10 mouse cellular contexts compared by ENCODE assay signal in the genomic region with DNA sequence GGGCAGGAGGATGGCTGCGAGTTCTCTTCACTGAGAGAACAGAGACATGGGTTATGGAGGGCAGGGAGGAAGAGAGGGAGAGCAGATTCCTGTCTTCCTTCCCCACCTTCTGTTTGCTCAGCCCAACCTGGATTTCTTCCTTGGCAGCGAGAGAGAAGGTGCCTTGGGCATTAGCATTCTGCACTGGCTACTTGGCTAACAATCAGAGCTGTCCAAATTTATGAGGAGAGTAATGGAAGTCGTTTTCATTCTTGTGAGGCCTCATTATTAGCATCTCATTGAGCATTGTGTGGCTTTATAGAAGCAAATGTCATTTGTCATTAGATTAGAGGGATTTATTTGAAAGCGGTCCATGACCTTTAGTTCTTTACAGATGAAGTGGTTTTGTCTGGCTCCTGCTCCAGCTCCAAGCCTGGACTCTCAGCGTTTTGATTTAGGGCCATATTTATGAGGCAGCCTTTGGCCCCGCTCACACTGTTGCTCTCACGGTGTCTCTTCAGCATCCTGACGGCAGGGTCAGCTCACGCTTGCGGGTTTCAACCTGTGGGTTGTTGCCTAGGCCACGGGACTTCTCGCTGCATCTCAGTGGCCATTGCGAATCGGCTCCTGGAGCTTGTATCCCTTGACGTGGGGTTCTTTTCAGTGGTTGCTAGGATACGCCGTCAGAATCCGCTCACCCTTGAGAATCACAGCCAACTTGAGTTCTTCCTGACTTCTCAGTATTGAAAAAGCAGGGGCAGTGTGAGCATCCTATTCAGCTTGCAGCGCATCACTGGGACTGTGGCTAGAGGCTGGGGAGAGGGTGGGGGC. TPM values are rescaled to one million over a fixed set of nuclear protein-coding genes. Genes with fewer than 3 reads are reported as not detected.
DNase-seq lines count a peak whose midpoint lies in the region; ATAC-seq and TF ChIP-seq lines count a peak whose summit lies in the region.
"Had no signal": no experiment of that assay in that cellular context is flagged by ENCODE, and none has a peak within 500 bp of the region (broad histone marks: within the 10 kb centered on the region; RNA-seq: fewer than 3 reads in every experiment).

No protein-coding gene starts in this region.

- no peaks in the 10 kb centered on the region for H3K27me3 ChIP-seq in hindbrain, embryonic 15.5 days
- no peaks in the 10 kb centered on the region; the same call in 1 of the 2 replicates for H3K27me3 ChIP-seq in midbrain, embryonic 13.5 days
- H3K27me3 ChIP-seq in thymus, adult 2 months (ENCODE audit: control insufficient read depth, insufficient read depth, low read length), result no peaks in the 10 kb centered on the region
- peaks cover 9% of the 10 kb centered on the region for H3K27me3 ChIP-seq in liver, embryonic 12.5 days (replicated peaks)
- H3K27me3 ChIP-seq: liver, embryonic 13.5 days; stomach, embryonic 15.5 days had no signal

- no peak overlapping the region for H3K4me3 ChIP-seq in hindbrain, embryonic 15.5 days
- no peak overlapping the region for H3K4me3 ChIP-seq in midbrain, embryonic 13.5 days (replicated peaks)
- no peak overlapping the region for H3K4me3 ChIP-seq in thymus, adult 2 months (ENCODE audit: control insufficient read depth, insufficient read depth, low read length)
- H3K4me3 ChIP-seq in liver, embryonic 12.5 days, result no peak overlapping the region
- H3K4me3 ChIP-seq: liver, embryonic 13.5 days; stomach, embryonic 15.5 days had no signal

- peak overlapping the region; percentile 75 for H3K27ac ChIP-seq in hindbrain, embryonic 15.5 days (replicated peaks)
- H3K27ac ChIP-seq in midbrain, embryonic 13.5 days, result peak overlapping the region; percentile 81
- H3K27ac ChIP-seq in thymus, adult 2 months (ENCODE audit: control insufficient read depth, insufficient read depth, low read length), result no peak overlapping the region
- no peak overlapping the region for H3K27ac ChIP-seq in liver, embryonic 12.5 days
- H3K27ac ChIP-seq: liver, embryonic 13.5 days; stomach, embryonic 15.5 days had no signal

- H3K36me3 ChIP-seq in hindbrain, embryonic 15.5 days, result no peaks in the 10 kb centered on the region
- no peaks in the 10 kb centered on the region for H3K36me3 ChIP-seq in midbrain, embryonic 13.5 days
- no peaks in the 10 kb centered on the region for H3K36me3 ChIP-seq in thymus, adult 2 months (ENCODE audit: control insufficient read depth, insufficient read depth, low read length)
- H3K36me3 ChIP-seq in liver, embryonic 12.5 days, result no peaks in the 10 kb centered on the region
- H3K36me3 ChIP-seq: liver, embryonic 13.5 days; stomach, embryonic 15.5 days had no signal

- no peak for TF ChIP-seq POLR2A in thymus, adult 2 months (IDR thresholded peaks at IDR 0.05; ENCODE audit: control insufficient read depth, extremely low read depth, insufficient read depth, low read length, poor library complexity)

- no peak overlapping the region for H3K9ac ChIP-seq in hindbrain, embryonic 15.5 days
- no peak overlapping the region for H3K9ac ChIP-seq in midbrain, embryonic 13.5 days (replicated peaks)
- no peak overlapping the region for H3K9ac ChIP-seq in liver, embryonic 12.5 days
- H3K9ac ChIP-seq: liver, embryonic 13.5 days; stomach, embryonic 15.5 days had no signal

- no peak for TF ChIP-seq CTCF in thymus, adult 2 months (IDR thresholded peaks at IDR 0.05; ENCODE audit: borderline replicate concordance, control insufficient read depth, extremely low read depth, insufficient read depth, low read length, poor library complexity)

- WGBS in hindbrain, embryonic 15.5 days, result 11% methylated on average over 19 of the region's 19 CpGs
- WGBS in midbrain, embryonic 13.5 days, result 8% methylated on average over 19 of the region's 19 CpGs
- 92% methylated on average over 19 of the region's 19 CpGs for WGBS in thymus, adult 2 months
- WGBS in liver, embryonic 12.5 days (ENCODE audit: insufficient replicate concordance), result 69% methylated on average over 19 of the region's 19 CpGs

- DNase-seq in adrenal gland, postnatal 14 days, result peak; percentile 44
- peak; percentile 86 for DNase-seq in embryo, embryonic 11 days
- no peak for DNase-seq in thymus, adult 2 months
- DNase-seq in gastrocnemius, postnatal 25 days, result no peak
- no peak for DNase-seq in spleen, postnatal 36 days (ENCODE audit: low spot score in 2 of 2)
- DNase-seq: liver, embryonic 13.5 days had no signal

- H3K4me1 ChIP-seq in hindbrain, embryonic 15.5 days (replicated peaks), result peaks cover 23% of the 10 kb centered on the region
- peaks cover 18% of the 10 kb centered on the region for H3K4me1 ChIP-seq in midbrain, embryonic 13.5 days (replicated peaks)
- H3K4me1 ChIP-seq in thymus, adult 2 months (replicated peaks; ENCODE audit: control insufficient read depth, insufficient read depth, low read length), result peaks cover 15% of the 10 kb centered on the region
- no peaks in the 10 kb centered on the region for H3K4me1 ChIP-seq in liver, embryonic 12.5 days
- H3K4me1 ChIP-seq: liver, embryonic 13.5 days; stomach, embryonic 15.5 days had no signal

- peak overlapping the region; percentile 40 for H3K4me2 ChIP-seq in hindbrain, embryonic 15.5 days
- peak overlapping the region; percentile 44 for H3K4me2 ChIP-seq in midbrain, embryonic 13.5 days (replicated peaks)
- H3K4me2 ChIP-seq in liver, embryonic 12.5 days, result no peak overlapping the region
- H3K4me2 ChIP-seq: liver, embryonic 13.5 days; stomach, embryonic 15.5 days had no signal

- H3K9me3 ChIP-seq in hindbrain, embryonic 15.5 days, result no peaks in the 10 kb centered on the region
- H3K9me3 ChIP-seq in midbrain, embryonic 13.5 days, result no peaks in the 10 kb centered on the region
- no peaks in the 10 kb centered on the region for H3K9me3 ChIP-seq in liver, embryonic 12.5 days (replicated peaks)
- H3K9me3 ChIP-seq: liver, embryonic 13.5 days; stomach, embryonic 15.5 days had no signal

- ATAC-seq in hindbrain, embryonic 15.5 days (ENCODE audit: low FRiP score, low read depth), result peak; percentile 94
- ATAC-seq in midbrain, embryonic 13.5 days, result peak; percentile 94
- no peak for ATAC-seq in liver, embryonic 12.5 days

RNA-seq across cellular contexts. Expression of gene Ndufa12, which starts 31.9 kb away (rescaled TPM):
- total RNA-seq in adrenal gland, postnatal 14 days (2021), result 479 and 503 TPM in 2 replicates
- polyA plus RNA-seq in hindbrain, embryonic 15.5 days (2015; fragmentation: Nextera tagmentation; extraction: Ambion mirVana), result 361 and 385 TPM in 2 replicates
- polyA plus RNA-seq in midbrain, embryonic 13.5 days (2015; fragmentation: Nextera tagmentation; extraction: Ambion mirVana), result 352 and 366 TPM in 2 replicates
- 59.2 and 68.4 TPM in 2 replicates for polyA plus RNA-seq in thymus, adult 2 months (2012; rRNA removed)
- polyA plus RNA-seq in liver, embryonic 12.5 days (2016; fragmentation: Nextera tagmentation; extraction: Ambion mirVana), result 282 and 291 TPM in 2 replicates
- total RNA-seq in gastrocnemius, postnatal 25 days (2021), result 100 to 1,000 TPM; 580 to 612 TPM

Comparison
In these comparisons a context has a peak if more than half of its experiments do, and no peak if none do; other contexts are left out.
1. DNase-seq: peak in adrenal gland, postnatal 14 days (single experiment) and embryo, embryonic 11 days (single experiment); none in thymus, adult 2 months (single experiment), gastrocnemius, postnatal 25 days (single experiment) and spleen, postnatal 36 days (0 of 2).
2. H3K27ac ChIP-seq: peak in hindbrain, embryonic 15.5 days (single experiment) and midbrain, embryonic 13.5 days (single experiment); none in thymus, adult 2 months (single experiment) and liver, embryonic 12.5 days (single experiment).